Mouse (Mus musculus): ENCODE measurements around the gene Hnrnpl. TPM values are rescaled to one million over a fixed set of nuclear protein-coding genes. Genes with fewer than 3 reads are reported as not detected.

Gene Hnrnpl
- polyA plus RNA-seq, 1 experiment from 2014 or later = 331 TPM

- Histone ChIP-seq H3K9ac (ENCODE audit: low read length) (no peak overlapping the region), H3K27ac (ENCODE audit: low read depth, low read length) (no peak overlapping the region), H3K9me3 (ENCODE audit: control insufficient read depth, low read length) (no peaks in the 10 kb centered on the region), H3K4me1 (ENCODE audit: control insufficient read depth, insufficient read depth, low read length) (peaks cover 31% of the 10 kb centered on the region), H3K4me2 (no peak overlapping the region), H3K27me3 (ENCODE audit: control insufficient read depth, insufficient read depth, low read length) (no peaks in the 10 kb centered on the region), H3K36me3 (ENCODE audit: control insufficient read depth, insufficient read depth, low read length) (peaks cover 53% of the 10 kb centered on the region), H3K4me3 (ENCODE audit: low read depth, low read length) (no peak overlapping the region)
- DNase-seq (ENCODE audit: low spot score, missing footprints) = peak; percentile 84
- 90% methylated on average over 5 of the region's 5 CpGs for WGBS
- ATAC-seq (ENCODE audit: low FRiP score) = no peak
Measured at GRCm38 (mm10) chr7:28814306-28815034, 6.1 kb downstream of the Hnrnpl start.

GRCm38 (mm10) chr7:28815230-28815629, 6.9 kb downstream of the Hnrnpl start:
- 89% methylated on average over 9 of the region's 9 CpGs for WGBS
- peak; percentile 85 for DNase-seq (ENCODE audit: low spot score, missing footprints)
- Histone ChIP-seq H3K9ac (ENCODE audit: low read length) (no peak overlapping the region), H3K36me3 (ENCODE audit: control insufficient read depth, insufficient read depth, low read length) (peaks cover 61% of the 10 kb centered on the region), H3K4me1 (ENCODE audit: control insufficient read depth, insufficient read depth, low read length) (peaks cover 38% of the 10 kb centered on the region), H3K4me3 (ENCODE audit: low read depth, low read length) (no peak overlapping the region), H3K9me3 (ENCODE audit: control insufficient read depth, low read length) (no peaks in the 10 kb centered on the region), H3K27me3 (ENCODE audit: control insufficient read depth, insufficient read depth, low read length) (no peaks in the 10 kb centered on the region), H3K4me2 (no peak overlapping the region), H3K27ac (ENCODE audit: low read depth, low read length) (no peak overlapping the region)
- no peak for ATAC-seq (ENCODE audit: low FRiP score)

- Histone ChIP-seq H3K4me1 (ENCODE audit: control insufficient read depth, insufficient read depth, low read length) (peaks cover 46% of the 10 kb centered on the region), H3K9ac (ENCODE audit: low read length) (no peak overlapping the region), H3K27me3 (ENCODE audit: control insufficient read depth, insufficient read depth, low read length) (no peaks in the 10 kb centered on the region), H3K9me3 (ENCODE audit: control insufficient read depth, low read length) (no peaks in the 10 kb centered on the region), H3K36me3 (ENCODE audit: control insufficient read depth, insufficient read depth, low read length) (peaks cover 71% of the 10 kb centered on the region), H3K4me3 (ENCODE audit: low read depth, low read length) (no peak overlapping the region), H3K4me2 (no peak overlapping the region), H3K27ac (ENCODE audit: low read depth, low read length) (no peak overlapping the region)
- WGBS = 87% methylated on average over 9 of the region's 9 CpGs
- no peak for ATAC-seq (ENCODE audit: low FRiP score)
- no peak for DNase-seq (ENCODE audit: low spot score, missing footprints)
Measured at GRCm38 (mm10) chr7:28816201-28816600, 7.9 kb downstream of the Hnrnpl start.

GRCm38 (mm10) chr7:28816920-28817319, 8.6 kb downstream of the Hnrnpl start:
- peaks cover 48% of the 10 kb centered on the region for H3K4me1 ChIP-seq (ENCODE audit: control insufficient read depth, insufficient read depth, low read length)
- H3K36me3 ChIP-seq (ENCODE audit: control insufficient read depth, insufficient read depth, low read length) = peaks cover 76% of the 10 kb centered on the region
- H3K4me2 ChIP-seq = no peak overlapping the region
- H3K9ac ChIP-seq (ENCODE audit: low read length) = no peak overlapping the region
- DNase-seq (ENCODE audit: low spot score, missing footprints) (no peak), ATAC-seq (ENCODE audit: low FRiP score) (no peak)
- H3K9me3 ChIP-seq (ENCODE audit: control insufficient read depth, low read length) = no peaks in the 10 kb centered on the region
- H3K27me3 ChIP-seq (ENCODE audit: control insufficient read depth, insufficient read depth, low read length) = no peaks in the 10 kb centered on the region
- H3K4me3 ChIP-seq (ENCODE audit: low read depth, low read length) = no peak overlapping the region
- 93% methylated on average over 10 of the region's 10 CpGs for WGBS
- H3K27ac ChIP-seq (ENCODE audit: low read depth, low read length) = no peak overlapping the region

GRCm38 (mm10) chr7:28817524-28817923, 9.2 kb downstream of the Hnrnpl start:
- Histone ChIP-seq H3K27me3 (ENCODE audit: control insufficient read depth, insufficient read depth, low read length) (no peaks in the 10 kb centered on the region), H3K4me3 (ENCODE audit: low read depth, low read length) (no peak overlapping the region), H3K27ac (ENCODE audit: low read depth, low read length) (no peak overlapping the region), H3K4me2 (no peak overlapping the region), H3K4me1 (ENCODE audit: control insufficient read depth, insufficient read depth, low read length) (peaks cover 42% of the 10 kb centered on the region), H3K9ac (ENCODE audit: low read length) (no peak overlapping the region), H3K9me3 (ENCODE audit: control insufficient read depth, low read length) (no peaks in the 10 kb centered on the region), H3K36me3 (ENCODE audit: control insufficient read depth, insufficient read depth, low read length) (peaks cover 76% of the 10 kb centered on the region)
- ATAC-seq (ENCODE audit: low FRiP score) = no peak
- WGBS = 84% methylated on average over 6 of the region's 6 CpGs
- DNase-seq (ENCODE audit: low spot score, missing footprints) = peak; percentile 86

GRCm38 (mm10) chr7:28817957-28818356, 9.6 kb downstream of the Hnrnpl start:
- peak; percentile 85 for DNase-seq (ENCODE audit: low spot score, missing footprints)
- Histone ChIP-seq H3K4me1 (ENCODE audit: control insufficient read depth, insufficient read depth, low read length) (peaks cover 39% of the 10 kb centered on the region), H3K27me3 (ENCODE audit: control insufficient read depth, insufficient read depth, low read length) (no peaks in the 10 kb centered on the region), H3K36me3 (ENCODE audit: control insufficient read depth, insufficient read depth, low read length) (peaks cover 77% of the 10 kb centered on the region), H3K4me2 (no peak overlapping the region), H3K9me3 (ENCODE audit: control insufficient read depth, low read length) (no peaks in the 10 kb centered on the region), H3K27ac (ENCODE audit: low read depth, low read length) (no peak overlapping the region; the same call in 1 of the 2 replicates), H3K4me3 (ENCODE audit: low read depth, low read length) (no peak overlapping the region), H3K9ac (ENCODE audit: low read length) (no peak overlapping the region)
- ATAC-seq (ENCODE audit: low FRiP score) = no peak
- 85% methylated on average over 4 of the region's 4 CpGs for WGBS

GRCm38 (mm10) chr7:28818436-28818835, 10.1 kb downstream of the Hnrnpl start:
- no peak overlapping the region for H3K9ac ChIP-seq (ENCODE audit: low read length)
- no peaks in the 10 kb centered on the region for H3K27me3 ChIP-seq (ENCODE audit: control insufficient read depth, insufficient read depth, low read length)
- H3K4me3 ChIP-seq (ENCODE audit: low read depth, low read length) = no peak overlapping the region
- H3K4me2 ChIP-seq = no peak overlapping the region
- H3K36me3 ChIP-seq (ENCODE audit: control insufficient read depth, insufficient read depth, low read length) = peaks cover 73% of the 10 kb centered on the region
- ATAC-seq (ENCODE audit: low FRiP score) (no peak), DNase-seq (ENCODE audit: low spot score, missing footprints) (no peak)
- no peaks in the 10 kb centered on the region for H3K9me3 ChIP-seq (ENCODE audit: control insufficient read depth, low read length)
- 88% methylated on average over 18 of the region's 18 CpGs for WGBS
- no peak overlapping the region; the same call in 1 of the 2 replicates for H3K27ac ChIP-seq (ENCODE audit: low read depth, low read length)
- H3K4me1 ChIP-seq (ENCODE audit: control insufficient read depth, insufficient read depth, low read length) = peaks cover 36% of the 10 kb centered on the region

GRCm38 (mm10) chr7:28818861-28819452, 10.6 kb downstream of the Hnrnpl start:
- H3K36me3 ChIP-seq (ENCODE audit: control insufficient read depth, insufficient read depth, low read length) = peaks cover 68% of the 10 kb centered on the region
- no peaks in the 10 kb centered on the region for H3K9me3 ChIP-seq (ENCODE audit: control insufficient read depth, low read length)
- no peak overlapping the region for H3K4me2 ChIP-seq
- no peak overlapping the region for H3K27ac ChIP-seq (ENCODE audit: low read depth, low read length)
- no peak for ATAC-seq (ENCODE audit: low FRiP score)
- H3K4me1 ChIP-seq (ENCODE audit: control insufficient read depth, insufficient read depth, low read length) = peaks cover 35% of the 10 kb centered on the region
- no peak overlapping the region for H3K4me3 ChIP-seq (ENCODE audit: low read depth, low read length)
- 92% methylated on average over 4 of the region's 4 CpGs for WGBS
- no peak overlapping the region for H3K9ac ChIP-seq (ENCODE audit: low read length)
- peak; percentile 85 for DNase-seq (ENCODE audit: low spot score, missing footprints)
- no peaks in the 10 kb centered on the region for H3K27me3 ChIP-seq (ENCODE audit: control insufficient read depth, insufficient read depth, low read length)

GRCm38 (mm10) chr7:28819571-28819970, 11.2 kb downstream of the Hnrnpl start:
- 83% methylated on average over 4 of the region's 4 CpGs for WGBS
- Histone ChIP-seq H3K27ac (ENCODE audit: low read depth, low read length) (peak overlapping the region; percentile 71; the same call in 1 of the 2 replicates), H3K27me3 (ENCODE audit: control insufficient read depth, insufficient read depth, low read length) (no peaks in the 10 kb centered on the region), H3K4me3 (ENCODE audit: low read depth, low read length) (no peak overlapping the region), H3K4me2 (no peak overlapping the region), H3K4me1 (ENCODE audit: control insufficient read depth, insufficient read depth, low read length) (peaks cover 37% of the 10 kb centered on the region), H3K9me3 (ENCODE audit: control insufficient read depth, low read length) (no peaks in the 10 kb centered on the region), H3K9ac (ENCODE audit: low read length) (no peak overlapping the region), H3K36me3 (ENCODE audit: control insufficient read depth, insufficient read depth, low read length) (peaks cover 62% of the 10 kb centered on the region)
- ATAC-seq (ENCODE audit: low FRiP score) (no peak), DNase-seq (ENCODE audit: low spot score, missing footprints) (peak; percentile 87)

Measured in midbrain, embryonic 11.5 days (tissue).